Mouse (Mus musculus) kidney, adult 2 months (tissue): ENCODE results near the gene Ccdc47.

Source experiments
- CTCF ChIP-seq: fragments of 200-500 bp; conservative IDR thresholded peaks from 2 replicates; pipeline ENCODE4 v1.5.1; 2011; ENCODE audit warnings: low read depth, mild to moderate bottlenecking, control low read depth, low read length, moderate library complexity, mixed read lengths; ENCODE audit not compliant: insufficient read depth, insufficient read length
- POLR2A ChIP-seq: fragments of 200-500 bp; IDR thresholded peaks from one replicate; pipeline ENCODE4 v1.6.1; 2011; ENCODE audit warnings: low read depth, low read length, control low read depth

- TF ChIP-seq POLR2A (no peak), CTCF (no peak)
These were observed 33.2 kb upstream of the Ccdc47 start for GRCm38 (mm10) chr11:106249326-106249725.
